Mouse (Mus musculus): ENCODE data around the gene Tesk1. TPM values are rescaled to one million over a fixed set of nuclear protein-coding genes. Genes with fewer than 3 reads are reported as not detected.
A peak's percentile ranks its signal among the peaks of the same experiment; 100 is the strongest.

Gene Tesk1
- polyA plus RNA-seq, 1 experiment from 2014 or later, result 3.4 TPM

- WGBS, result 32% methylated on average over 14 of the region's 14 CpGs
- H3K4me2 ChIP-seq (ENCODE audit: low read depth, low read length), result peak overlapping the region; percentile 18; the same call in 1 of the 2 replicates
These were observed 16.5 kb upstream of the Tesk1 start for GRCm38 (mm10) chr4:43425197-43425596.

GRCm38 (mm10) chr4:43425648-43426380 lies 15.9 kb upstream of the Tesk1 start:
- H3K27me3 ChIP-seq (ENCODE audit: control insufficient read depth, insufficient read depth, low read depth, low read length), result peaks cover 9% of the 10 kb centered on the region
- H3K4me3 ChIP-seq (ENCODE audit: low read length), result no peak overlapping the region
- peak; percentile 51 for ATAC-seq (ENCODE audit: low read depth)
- 32% methylated on average over 31 of the region's 31 CpGs for WGBS
- H3K36me3 ChIP-seq (ENCODE audit: control insufficient read depth, insufficient read depth, low read length), result peaks cover 38% of the 10 kb centered on the region
- peak overlapping the region; percentile 46; the same call in 1 of the 2 replicates for H3K9ac ChIP-seq (ENCODE audit: low read length)
- peak overlapping the region; percentile 18; the same call in 1 of the 2 replicates for H3K4me2 ChIP-seq (ENCODE audit: low read depth, low read length)
- no peaks in the 10 kb centered on the region for H3K9me3 ChIP-seq (ENCODE audit: control insufficient read depth, low read length)
- no peak overlapping the region for H3K27ac ChIP-seq (ENCODE audit: low read length)
- peaks cover 8% of the 10 kb centered on the region for H3K4me1 ChIP-seq (replicated peaks; ENCODE audit: control insufficient read depth, insufficient read depth, low read length)

More at GRCm38 (mm10) chr4:43425197-43425596, 16.5 kb upstream of the Tesk1 start:
- H3K36me3 ChIP-seq (ENCODE audit: control insufficient read depth, insufficient read depth, low read length), result peaks cover 38% of the 10 kb centered on the region
- peak overlapping the region; percentile 46; the same call in 1 of the 2 replicates for H3K9ac ChIP-seq (ENCODE audit: low read length)
- no peak overlapping the region for H3K4me3 ChIP-seq (ENCODE audit: low read length)
- H3K27ac ChIP-seq (ENCODE audit: low read length), result no peak overlapping the region
- no peak for ATAC-seq (ENCODE audit: low read depth)
- no peaks in the 10 kb centered on the region for H3K9me3 ChIP-seq (ENCODE audit: control insufficient read depth, low read length)
- peaks cover 9% of the 10 kb centered on the region for H3K27me3 ChIP-seq (ENCODE audit: control insufficient read depth, insufficient read depth, low read depth, low read length)
- H3K4me1 ChIP-seq (replicated peaks; ENCODE audit: control insufficient read depth, insufficient read depth, low read length), result peaks cover 9% of the 10 kb centered on the region

- peaks cover 9% of the 10 kb centered on the region for H3K27me3 ChIP-seq (ENCODE audit: control insufficient read depth, insufficient read depth, low read depth, low read length)
- H3K4me2 ChIP-seq (ENCODE audit: low read depth, low read length), result no peak overlapping the region
- WGBS, result 57% methylated on average over 10 of the region's 10 CpGs
- H3K4me1 ChIP-seq (replicated peaks; ENCODE audit: control insufficient read depth, insufficient read depth, low read length), result peaks cover 8% of the 10 kb centered on the region
- H3K9me3 ChIP-seq (ENCODE audit: control insufficient read depth, low read length), result no peaks in the 10 kb centered on the region
- no peak overlapping the region for H3K9ac ChIP-seq (ENCODE audit: low read length)
- H3K4me3 ChIP-seq (ENCODE audit: low read length), result no peak overlapping the region
- no peak for ATAC-seq (ENCODE audit: low read depth)
- peaks cover 38% of the 10 kb centered on the region for H3K36me3 ChIP-seq (ENCODE audit: control insufficient read depth, insufficient read depth, low read length)
- no peak overlapping the region for H3K27ac ChIP-seq (ENCODE audit: low read length)
These were observed 15.3 kb upstream of the Tesk1 start for GRCm38 (mm10) chr4:43426487-43426886.

GRCm38 (mm10) chr4:43427501-43428179 lies 14.1 kb upstream of the Tesk1 start:
- Histone ChIP-seq H3K27me3 (ENCODE audit: control insufficient read depth, insufficient read depth, low read depth, low read length) (peaks cover 9% of the 10 kb centered on the region), H3K4me2 (ENCODE audit: low read depth, low read length) (no peak overlapping the region), H3K4me3 (ENCODE audit: low read length) (no peak overlapping the region), H3K27ac (ENCODE audit: low read length) (no peak overlapping the region), H3K9me3 (ENCODE audit: control insufficient read depth, low read length) (no peaks in the 10 kb centered on the region), H3K4me1 (replicated peaks; ENCODE audit: control insufficient read depth, insufficient read depth, low read length) (peaks cover 10% of the 10 kb centered on the region), H3K9ac (ENCODE audit: low read length) (no peak overlapping the region), H3K36me3 (ENCODE audit: control insufficient read depth, insufficient read depth, low read length) (peaks cover 28% of the 10 kb centered on the region)
- no peak for ATAC-seq (ENCODE audit: low read depth)
- WGBS, result 36% methylated on average over 22 of the region's 23 CpGs

- Histone ChIP-seq H3K27ac (ENCODE audit: low read length) (no peak overlapping the region), H3K27me3 (ENCODE audit: control insufficient read depth, insufficient read depth, low read depth, low read length) (peaks cover 9% of the 10 kb centered on the region), H3K4me2 (ENCODE audit: low read depth, low read length) (peak overlapping the region; percentile 30; the same call in 1 of the 2 replicates), H3K9me3 (ENCODE audit: control insufficient read depth, low read length) (no peaks in the 10 kb centered on the region), H3K36me3 (ENCODE audit: control insufficient read depth, insufficient read depth, low read length) (peaks cover 24% of the 10 kb centered on the region), H3K9ac (ENCODE audit: low read length) (peak overlapping the region; percentile 38), H3K4me3 (ENCODE audit: low read length) (no peak overlapping the region), H3K4me1 (replicated peaks; ENCODE audit: control insufficient read depth, insufficient read depth, low read length) (peaks cover 10% of the 10 kb centered on the region)
- ATAC-seq (ENCODE audit: low read depth), result no peak
- 24% methylated on average over 16 of the region's 16 CpGs for WGBS
These were observed 13.4 kb upstream of the Tesk1 start for GRCm38 (mm10) chr4:43428180-43428861.

GRCm38 (mm10) chr4:43428946-43429345 lies 12.8 kb upstream of the Tesk1 start, which contains the start of gene Fam166b:
Fam166b (minus strand) TSS chr4:43429134.
- Histone ChIP-seq H3K9me3 (ENCODE audit: control insufficient read depth, low read length) (no peaks in the 10 kb centered on the region), H3K4me3 (ENCODE audit: low read length) (0 out of 2 replicates have a peak within 1 kb of the TSS, but pooled peaks have one; percentile 15), H3K4me1 (replicated peaks; ENCODE audit: control insufficient read depth, insufficient read depth, low read length) (peaks cover 10% of the 10 kb centered on the region), H3K4me2 (ENCODE audit: low read depth, low read length) (peak within 1 kb of the TSS; percentile 30; the same call in 1 of the 2 replicates), H3K27ac (ENCODE audit: low read length) (no peak within 1 kb of the TSS), H3K36me3 (ENCODE audit: control insufficient read depth, insufficient read depth, low read length) (peaks cover 20% of the 10 kb centered on the region), H3K27me3 (ENCODE audit: control insufficient read depth, insufficient read depth, low read depth, low read length) (peaks cover 9% of the 10 kb centered on the region), H3K9ac (ENCODE audit: low read length) (peak within 1 kb of the TSS; percentile 38)
- 11% methylated on average over 10 of the region's 10 CpGs for WGBS
- peak; percentile 50 for ATAC-seq (ENCODE audit: low read depth)

GRCm38 (mm10) chr4:43431690-43432089 lies 10.0 kb upstream of the Tesk1 start:
- Histone ChIP-seq H3K27me3 (ENCODE audit: control insufficient read depth, insufficient read depth, low read depth, low read length) (peaks cover 7% of the 10 kb centered on the region), H3K36me3 (ENCODE audit: control insufficient read depth, insufficient read depth, low read length) (no peaks in the 10 kb centered on the region), H3K4me3 (ENCODE audit: low read length) (no peak overlapping the region), H3K9me3 (ENCODE audit: control insufficient read depth, low read length) (no peaks in the 10 kb centered on the region), H3K4me2 (ENCODE audit: low read depth, low read length) (no peak overlapping the region), H3K27ac (ENCODE audit: low read length) (no peak overlapping the region), H3K4me1 (replicated peaks; ENCODE audit: control insufficient read depth, insufficient read depth, low read length) (peaks cover 10% of the 10 kb centered on the region), H3K9ac (ENCODE audit: low read length) (no peak overlapping the region)
- ATAC-seq (ENCODE audit: low read depth), result peak; percentile 59; the same call in 1 of the 2 replicates
- WGBS, result 5% methylated on average over 4 of the region's 4 CpGs

GRCm38 (mm10) chr4:43432832-43433231 lies 8.9 kb upstream of the Tesk1 start:
- no peak overlapping the region for H3K4me3 ChIP-seq (ENCODE audit: low read length)
- WGBS, result 74% methylated on average over 1 of the region's 1 CpGs
- ATAC-seq (ENCODE audit: low read depth), result no peak
- no peak overlapping the region for H3K9ac ChIP-seq (ENCODE audit: low read length)
- H3K9me3 ChIP-seq (ENCODE audit: control insufficient read depth, low read length), result no peaks in the 10 kb centered on the region
- H3K4me1 ChIP-seq (replicated peaks; ENCODE audit: control insufficient read depth, insufficient read depth, low read length), result peaks cover 10% of the 10 kb centered on the region
- H3K36me3 ChIP-seq (ENCODE audit: control insufficient read depth, insufficient read depth, low read length), result no peaks in the 10 kb centered on the region
- H3K27me3 ChIP-seq (ENCODE audit: control insufficient read depth, insufficient read depth, low read depth, low read length), result no peaks in the 10 kb centered on the region
- no peak overlapping the region for H3K27ac ChIP-seq (ENCODE audit: low read length)
- no peak overlapping the region for H3K4me2 ChIP-seq (ENCODE audit: low read depth, low read length)

GRCm38 (mm10) chr4:43442044-43442443 lies 305 bp downstream of the Tesk1 start:
- 0% methylated on average over 33 of the region's 33 CpGs for whole genome bisulfite sequencing
- Histone ChIP-seq H3K4me1 (replicated peaks; ENCODE audit: control insufficient read depth, insufficient read depth, low read length) (peaks cover 11% of the 10 kb centered on the region), H3K4me2 (ENCODE audit: low read depth, low read length) (peak overlapping the region; percentile 92)

More at GRCm38 (mm10) chr4:43442044-43442443, 305 bp downstream of the Tesk1 start:
- peak overlapping the region; percentile 98 for H3K9ac ChIP-seq (ENCODE audit: low read length)
- H3K9me3 ChIP-seq (ENCODE audit: control insufficient read depth, low read length), result no peaks in the 10 kb centered on the region
- no peaks in the 10 kb centered on the region for H3K27me3 ChIP-seq (ENCODE audit: control insufficient read depth, insufficient read depth, low read depth, low read length)
- peak overlapping the region; percentile 91 for H3K27ac ChIP-seq (ENCODE audit: low read length)
- H3K4me3 ChIP-seq (ENCODE audit: low read length), result peak overlapping the region; percentile 95
- peaks cover 17% of the 10 kb centered on the region for H3K36me3 ChIP-seq (ENCODE audit: control insufficient read depth, insufficient read depth, low read length)
- peak; percentile 94 for ATAC-seq (ENCODE audit: low read depth)

Data from lung, embryonic 16.5 days (tissue).